Mouse (Mus musculus) layer of hippocampus, adult 18-20 months (tissue): ENCODE data around the gene Vangl1. TPM values are rescaled to one million over a fixed set of nuclear protein-coding genes. Genes with fewer than 3 reads are reported as not detected.

Source experiments
- DNase-seq, 2 experiments: peaks; one replicate each; pipeline ENCODE4 v3.0.0; 2022; ENCODE audit warnings: low spot score in 2 of 2
- total RNA-seq, 2 experiments: library from RNA; stranded (reverse); gene quantifications; 2 replicates each; pipeline ENCODE4 v1.2.3; 2021

Vangl1 gene
- total RNA-seq, 2 experiments from 2014 or later = 5.5 to 7.8 TPM

DNA sequence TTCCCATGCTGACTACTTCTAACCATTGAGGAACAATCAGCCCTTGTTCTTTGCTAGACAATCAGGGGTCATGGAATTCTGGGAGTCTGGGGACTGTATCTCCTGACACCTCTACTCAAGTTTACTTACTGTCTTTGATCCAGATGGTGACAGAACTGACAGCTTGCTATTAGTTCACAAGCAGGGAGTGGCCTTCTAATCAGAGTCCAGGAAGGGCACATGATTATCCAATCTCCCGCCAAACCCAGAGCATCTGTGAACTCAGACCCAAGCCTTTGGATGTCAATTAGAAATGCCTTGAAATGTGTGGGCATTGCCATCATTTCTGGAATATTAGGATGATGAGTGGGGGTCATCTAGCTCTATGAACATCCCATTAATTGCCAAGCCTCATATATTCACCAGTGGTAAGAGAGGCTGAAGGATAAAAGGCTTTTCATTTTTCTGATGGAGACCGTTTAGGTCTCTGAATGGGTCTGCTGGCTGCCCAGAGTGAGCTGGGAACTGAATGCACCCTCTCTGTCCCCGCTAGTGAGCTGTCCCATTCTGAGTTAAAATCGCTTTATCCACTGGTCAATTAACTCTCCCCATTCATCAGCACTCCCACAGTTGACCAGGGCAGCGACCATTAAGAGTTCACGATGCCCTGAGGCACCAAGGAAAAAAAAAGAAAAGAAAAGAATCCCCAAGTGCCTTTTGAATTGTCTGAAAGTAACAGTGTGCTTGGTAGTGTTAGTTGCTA, 58.7 kb downstream of the Vangl1 start:
- no peak for DNase-seq

DNA sequence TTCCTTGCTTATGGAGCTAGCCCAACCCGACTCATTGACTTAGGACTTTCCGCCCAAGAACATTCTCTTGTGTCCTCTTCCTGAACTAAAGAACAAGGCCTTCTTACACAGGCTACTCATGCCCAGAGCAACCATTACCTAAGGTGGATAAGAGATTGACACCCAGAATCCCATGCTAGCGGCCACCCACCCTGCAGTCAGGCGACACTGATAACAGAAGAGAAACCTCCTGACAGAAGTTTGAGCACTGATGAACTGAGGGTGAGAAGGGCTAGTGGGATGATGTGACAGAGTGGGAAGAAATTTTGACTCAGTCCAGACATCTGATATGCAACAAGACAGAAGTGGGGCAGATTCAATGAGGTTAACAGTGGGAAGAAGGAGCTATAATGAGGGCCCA, 60.1 kb downstream of the Vangl1 start:
- no peak for DNase-seq

GRCm38 (mm10) chr3:102143536-102143935, 61.0 kb downstream of the Vangl1 start:
- no peak for DNase-seq

DNA sequence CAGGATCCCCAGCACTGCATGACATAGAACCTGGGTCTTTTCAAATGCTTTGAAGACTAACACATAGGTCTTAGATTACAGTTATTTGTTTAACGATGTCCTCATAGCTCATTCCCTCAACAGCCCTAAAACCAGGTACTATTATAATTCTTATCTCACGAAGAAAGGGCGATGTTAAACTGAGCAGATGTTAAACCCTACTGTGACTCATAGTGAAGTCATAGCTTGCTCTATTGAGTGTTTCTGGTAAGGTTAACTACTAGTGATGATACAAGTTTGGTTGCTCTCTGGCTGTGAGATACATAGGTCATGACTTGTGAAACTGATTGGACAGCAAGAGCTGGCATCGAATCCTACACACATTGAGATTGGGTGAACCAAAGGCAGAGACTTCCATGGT, 61.5 kb downstream of the Vangl1 start:
- DNase-seq = no peak

GRCm38 (mm10) chr3:102141893-102142292, 62.6 kb downstream of the Vangl1 start:
- peak in 1 of 2 experiments; percentile 23 for DNase-seq

DNA sequence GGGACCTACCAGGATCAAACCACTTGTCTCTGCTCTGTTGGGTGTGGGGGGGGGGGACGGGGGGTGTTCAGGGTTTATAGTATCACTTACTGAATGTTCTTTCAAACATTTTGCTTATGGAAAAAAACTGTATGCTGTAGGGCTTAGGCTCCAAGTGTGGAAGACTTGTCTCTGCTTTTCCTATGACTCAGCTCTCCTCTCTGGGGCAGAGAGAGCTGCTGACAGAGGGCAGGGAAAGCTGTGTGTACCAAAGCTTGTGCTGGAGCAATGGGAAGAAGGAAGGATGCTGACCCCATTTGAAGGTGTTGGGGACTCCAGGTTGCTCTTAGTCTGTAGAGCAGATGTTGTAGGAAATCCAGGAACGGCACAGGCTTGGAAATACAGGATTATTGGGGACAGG, 63.0 kb downstream of the Vangl1 start:
- no peak for DNase-seq

DNA sequence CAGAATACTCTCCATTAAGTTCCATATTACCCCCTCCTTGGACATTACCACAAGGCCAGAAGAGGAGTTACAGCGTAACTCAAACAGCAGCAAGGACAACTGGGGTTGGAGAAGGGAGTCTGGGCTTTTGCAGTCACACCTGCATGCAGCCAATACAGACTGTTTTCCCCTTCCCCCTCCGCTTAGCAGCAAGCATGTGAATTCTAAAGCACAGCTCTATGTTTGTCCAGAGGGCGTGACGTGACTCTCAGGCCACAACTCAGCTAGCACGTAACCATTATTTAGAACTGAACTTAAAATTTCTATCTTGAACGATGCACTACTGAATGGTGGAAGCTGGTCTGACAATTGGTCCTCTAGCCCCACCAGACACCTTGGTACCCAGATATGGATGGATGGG, 63.9 kb downstream of the Vangl1 start:
- no peak for DNase-seq

- DNase-seq = no peak
Observed at GRCm38 (mm10) chr3:102138899-102139298, 65.6 kb downstream of the Vangl1 start.

- no peak for DNase-seq
Observed at GRCm38 (mm10) chr3:102137158-102137557, 67.3 kb downstream of the Vangl1 start.

GRCm38 (mm10) chr3:102135389-102136113, 68.9 kb downstream of the Vangl1 start:
- no peak for DNase-seq

DNA sequence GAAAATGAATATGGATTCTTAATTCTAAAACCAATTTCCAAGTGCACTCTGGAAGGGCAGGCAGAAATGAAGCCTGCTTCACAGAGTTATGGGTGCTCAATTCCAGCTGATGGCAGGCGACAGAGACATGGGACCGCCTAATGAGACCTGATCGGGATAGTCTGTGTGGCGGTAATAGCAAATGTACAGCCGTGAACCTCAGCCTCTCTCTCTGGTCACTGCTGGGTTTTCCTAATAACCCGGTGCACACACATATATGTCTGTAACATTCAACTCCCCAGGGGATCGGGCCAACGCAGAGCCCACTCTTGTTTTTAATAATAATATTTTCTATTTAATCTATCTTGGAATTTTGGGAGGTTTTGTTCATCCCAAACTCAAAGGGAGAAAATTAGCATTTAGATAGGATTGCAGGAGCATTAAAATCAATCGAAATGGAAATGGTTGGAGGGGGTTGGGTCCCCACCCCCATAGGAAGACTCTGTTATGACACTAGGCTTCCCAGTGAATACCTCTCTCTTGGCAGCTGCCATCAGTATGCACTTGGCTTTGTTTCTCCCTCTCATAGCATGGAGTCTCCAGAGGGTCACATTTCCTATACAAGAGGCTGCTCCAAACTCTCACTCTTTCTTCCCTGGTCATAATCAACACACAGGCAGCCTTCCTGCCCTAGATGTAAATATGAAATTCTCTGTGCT, 72.7 kb downstream of the Vangl1 start:
- no peak for DNase-seq

GRCm38 (mm10) chr3:102130478-102130877, 74.0 kb downstream of the Vangl1 start:
- DNase-seq = no peak

DNA sequence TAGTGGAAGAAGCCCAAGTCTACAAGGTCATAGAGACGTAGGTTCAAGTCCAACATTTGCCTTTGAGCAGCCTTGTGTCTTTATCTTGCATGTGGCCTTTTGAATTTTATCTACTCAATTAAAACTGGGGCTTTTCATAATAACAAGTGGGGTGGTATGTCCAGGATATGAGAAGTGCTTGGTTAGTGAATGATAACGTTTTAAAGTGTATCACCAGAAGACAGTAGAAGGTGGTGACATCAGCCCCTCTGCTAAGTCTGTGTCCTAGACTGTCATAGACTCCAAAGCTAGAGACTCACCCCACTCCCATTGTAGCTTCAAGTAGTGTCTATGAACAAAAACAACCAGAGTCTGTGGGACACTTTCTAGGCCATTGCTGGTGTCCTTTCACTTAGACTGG, 76.3 kb downstream of the Vangl1 start:
- no peak for DNase-seq

DNA sequence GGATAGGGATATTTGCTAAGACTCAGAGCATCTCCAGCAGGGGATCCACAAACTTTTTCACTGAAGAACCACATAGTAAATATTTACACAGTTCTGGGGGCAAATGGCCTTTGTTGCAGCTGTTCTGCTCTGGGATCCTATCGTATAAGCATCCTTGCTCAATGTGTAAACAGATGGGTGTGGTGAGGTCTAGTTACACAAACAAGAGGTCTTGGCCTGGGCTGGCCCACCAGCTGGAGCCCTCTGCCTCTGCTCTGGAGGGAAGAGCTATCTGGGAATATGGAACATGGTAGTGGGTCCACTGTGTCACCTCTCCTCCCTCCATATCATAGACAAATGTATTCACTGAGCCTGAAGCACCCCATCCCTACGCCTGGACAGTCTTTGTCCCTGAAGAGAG, 77.4 kb downstream of the Vangl1 start:
- DNase-seq = no peak

DNA sequence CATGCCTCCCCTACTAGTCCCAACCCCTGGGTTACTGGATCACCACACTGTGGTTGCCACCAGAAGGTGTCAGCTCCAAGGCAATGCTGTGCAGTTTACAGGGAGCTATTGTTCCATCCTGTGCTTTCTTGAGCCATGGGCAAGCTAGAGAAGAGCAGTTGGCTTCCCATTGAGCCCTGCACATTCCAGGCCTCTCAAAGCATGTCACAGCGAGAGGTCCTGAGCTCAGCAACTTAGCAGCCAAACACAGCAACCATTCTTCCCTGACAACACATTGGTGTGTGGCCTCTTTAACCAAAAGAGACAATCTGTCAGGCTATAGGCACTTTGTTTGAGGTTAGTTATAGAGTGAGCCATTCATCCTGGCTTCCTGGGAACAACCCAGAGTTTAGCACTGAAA, 78.9 kb downstream of the Vangl1 start:
- DNase-seq = no peak

- DNase-seq = no peak
Observed at GRCm38 (mm10) chr3:102123654-102124053, 80.8 kb downstream of the Vangl1 start.

DNA sequence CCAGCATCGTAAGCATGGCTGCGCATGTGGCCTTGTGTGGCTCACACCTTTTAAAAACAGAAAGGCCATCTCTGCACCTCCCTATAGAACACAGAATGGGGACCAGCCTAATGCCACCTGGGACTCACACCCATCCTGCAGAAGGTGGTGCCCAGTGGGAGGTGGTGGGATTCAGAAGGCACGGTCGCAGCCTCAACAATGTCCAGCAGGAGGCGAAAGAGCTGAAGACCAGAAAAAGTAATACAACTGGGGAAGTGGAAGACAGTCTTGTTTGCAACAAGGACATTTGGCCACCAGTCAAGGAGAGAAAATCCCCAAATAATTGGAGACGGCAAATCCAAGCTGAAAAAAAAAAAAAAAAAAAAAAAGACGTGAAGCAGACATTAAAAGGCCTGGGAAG, 82.4 kb downstream of the Vangl1 start:
- no peak for DNase-seq

DNA sequence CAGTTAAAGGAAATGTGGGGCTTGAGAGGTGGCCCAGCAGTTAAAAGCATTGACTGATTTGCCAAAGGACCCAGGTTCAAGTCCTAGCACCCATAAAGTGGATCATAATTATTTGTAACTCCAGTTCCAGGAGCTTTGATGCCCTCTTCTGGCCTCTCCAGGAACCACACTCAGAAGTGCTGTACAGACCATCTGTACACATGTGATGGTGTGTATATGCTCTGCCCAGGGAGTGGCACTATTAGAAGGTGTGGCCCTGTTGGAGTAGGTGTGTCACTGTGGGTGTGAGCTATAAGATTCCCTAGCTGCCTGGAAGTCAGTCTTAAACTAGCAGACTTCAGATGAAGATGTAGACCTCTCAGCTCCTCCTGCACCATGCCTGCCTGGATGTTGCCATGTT, 83.5 kb downstream of the Vangl1 start:
- no peak for DNase-seq

DNA sequence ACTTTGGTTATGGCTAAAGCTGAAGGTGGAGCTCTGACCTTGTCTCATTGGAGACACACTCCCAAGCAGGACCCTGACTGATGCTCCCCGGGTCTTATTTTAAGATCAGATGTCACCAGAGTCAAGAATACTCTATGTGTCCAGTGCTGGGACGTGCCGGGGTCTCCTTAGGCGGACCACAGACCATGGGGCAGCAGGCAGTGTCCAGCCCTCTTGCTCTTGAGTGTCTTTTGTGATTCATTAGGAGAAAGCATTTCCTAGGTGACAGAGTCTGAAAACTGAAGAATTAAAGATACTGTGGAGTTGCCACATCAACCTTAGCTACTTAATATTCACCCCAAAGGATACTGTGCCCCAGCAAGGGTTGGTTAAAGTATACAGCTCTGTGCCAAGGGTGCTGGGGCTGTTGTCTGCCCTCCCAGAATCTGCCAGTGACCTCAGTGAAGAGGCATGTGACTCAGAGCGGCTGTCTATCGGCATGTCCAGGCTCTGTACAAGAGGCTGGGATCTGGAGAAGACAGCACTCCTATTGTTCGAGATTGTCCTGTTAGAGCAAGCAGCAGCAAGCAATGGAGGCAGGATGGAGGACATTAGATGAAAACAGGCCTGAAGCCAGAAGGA, 92.4 kb downstream of the Vangl1 start:
- no peak for DNase-seq

GRCm38 (mm10) chr3:102108201-102108600, 96.3 kb downstream of the Vangl1 start:
- DNase-seq = peak in 1 of 2 experiments; percentile 6

GRCm38 (mm10) chr3:102103811-102104565, 100.5 kb downstream of the Vangl1 start:
- no peak for DNase-seq
